Mouse (Mus musculus) thymus, adult 2 months (tissue): ENCODE data around the gene Acss2. TPM values are rescaled to one million over a fixed set of nuclear protein-coding genes. Genes with fewer than 3 reads are reported as not detected.
A peak's percentile ranks its signal among the peaks of the same experiment; 100 is the strongest.

ENCODE experiments used
- DNase-seq: peaks from one replicate; pipeline ENCODE4 v3.0.0; 2021
- H3K27ac ChIP-seq: fragments of 200-500 bp; 2 replicates; pipeline ENCODE4 v1.5.1; 2012; ENCODE audit warnings: low read length, control low read depth; ENCODE audit not compliant: control insufficient read depth, insufficient read depth
- H3K27me3 ChIP-seq: fragments of 200-500 bp; 2 replicates; pipeline ENCODE4 v1.6.1; 2012; ENCODE audit warnings: mild to moderate bottlenecking, low read length, moderate library complexity, mixed read lengths; ENCODE audit not compliant: control insufficient read depth, insufficient read depth
- H3K36me3 ChIP-seq: fragments of 200-500 bp; 2 replicates; pipeline ENCODE4 v1.6.1; 2012; ENCODE audit warnings: mild to moderate bottlenecking, low read length, moderate library complexity; ENCODE audit not compliant: control insufficient read depth, insufficient read depth
- H3K4me1 ChIP-seq: fragments of 200-500 bp; replicated peaks from 2 replicates; pipeline ENCODE4 v1.6.1; 2012; ENCODE audit warnings: low read length; ENCODE audit not compliant: control insufficient read depth, insufficient read depth
- H3K4me3 ChIP-seq: fragments of 200-500 bp; 2 replicates; pipeline ENCODE4 v1.5.1; 2012; ENCODE audit warnings: mild to moderate bottlenecking, low read length, control low read depth, moderate library complexity; ENCODE audit not compliant: control insufficient read depth, insufficient read depth
- CTCF ChIP-seq: fragments of 200-500 bp; IDR thresholded peaks from 2 replicates; pipeline ENCODE4 v1.5.1; 2012; ENCODE audit warnings: mild to moderate bottlenecking, control low read depth, low read length, moderate library complexity, borderline replicate concordance; ENCODE audit not compliant: control insufficient read depth, poor library complexity, insufficient read depth; ENCODE audit errors: extremely low read depth
- POLR2A ChIP-seq: fragments of 200-500 bp; IDR thresholded peaks from 2 replicates; pipeline ENCODE4 v1.6.1; 2012; ENCODE audit warnings: mild to moderate bottlenecking, low read length, control low read depth, moderate library complexity; ENCODE audit not compliant: control insufficient read depth, poor library complexity, insufficient read depth; ENCODE audit errors: extremely low read depth
- WGBS: fragments of 180-500 bp; shearing (Covaris S2); methylation state at CpG from one replicate; pipeline ENCODE4 v1.1.7; 2018; 5-methylcytosine and 5-hydroxymethylcytosine counted together
- polyA plus RNA-seq: library from polyadenylated mRNA; depleted of rRNA; stranded (reverse); fragments of >200 nt; gene quantifications from 2 replicates; pipeline ENCODE4 v1.2.3, GENCODE M21; 2012

Acss2 gene
- polyA plus RNA-seq, 1 experiment, result 56.0 TPM

GRCm38 (mm10) chr2:155585082-155585481 lies 67.3 kb downstream of the Acss2 start:
- no peak for TF ChIP-seq CTCF
- no peak overlapping the region for H3K27ac ChIP-seq
- DNase-seq, result no peak
- H3K4me1 ChIP-seq, result no peaks in the 10 kb centered on the region
- H3K36me3 ChIP-seq, result no peaks in the 10 kb centered on the region
- H3K27me3 ChIP-seq, result no peaks in the 10 kb centered on the region
- 95% methylated on average over 9 of the region's 9 CpGs for WGBS
- H3K4me3 ChIP-seq, result no peak overlapping the region

GRCm38 (mm10) chr2:155585486-155585885 lies 67.7 kb downstream of the Acss2 start:
- Histone ChIP-seq H3K4me3 (no peak overlapping the region), H3K27me3 (no peaks in the 10 kb centered on the region), H3K4me1 (no peaks in the 10 kb centered on the region), H3K36me3 (no peaks in the 10 kb centered on the region), H3K27ac (no peak overlapping the region)
- TF ChIP-seq POLR2A (no peak), CTCF (no peak)
- no peak for DNase-seq
- 78% methylated on average over 10 of the region's 10 CpGs for WGBS

GRCm38 (mm10) chr2:155588136-155588535 lies 70.4 kb downstream of the Acss2 start:
- WGBS, result 92% methylated on average over 3 of the region's 3 CpGs
- Histone ChIP-seq H3K27me3 (no peaks in the 10 kb centered on the region), H3K36me3 (no peaks in the 10 kb centered on the region), H3K27ac (no peak overlapping the region), H3K4me1 (peaks cover 4% of the 10 kb centered on the region), H3K4me3 (no peak overlapping the region)
- TF ChIP-seq POLR2A (no peak), CTCF (no peak)
- no peak for DNase-seq

- no peak overlapping the region for H3K4me3 ChIP-seq
- TF ChIP-seq CTCF, result no peak
- no peak for TF ChIP-seq POLR2A
Measured at GRCm38 (mm10) chr2:155589521-155589920, 71.8 kb downstream of the Acss2 start.

GRCm38 (mm10) chr2:155590876-155591275 lies 73.1 kb downstream of the Acss2 start:
- no peak for TF ChIP-seq POLR2A
- TF ChIP-seq CTCF, result no peak
- H3K4me3 ChIP-seq, result no peak overlapping the region
- no peaks in the 10 kb centered on the region for H3K36me3 ChIP-seq
- no peak overlapping the region for H3K27ac ChIP-seq
- peaks cover 4% of the 10 kb centered on the region for H3K4me1 ChIP-seq
- no peak for DNase-seq
- WGBS, result 97% methylated on average over 2 of the region's 2 CpGs
- H3K27me3 ChIP-seq, result no peaks in the 10 kb centered on the region

More at GRCm38 (mm10) chr2:155589521-155589920, 71.8 kb downstream of the Acss2 start:
- WGBS, result 94% methylated on average over 6 of the region's 6 CpGs
- peaks cover 4% of the 10 kb centered on the region for H3K4me1 ChIP-seq
- no peak for DNase-seq
- H3K27ac ChIP-seq, result no peak overlapping the region
- no peaks in the 10 kb centered on the region for H3K36me3 ChIP-seq
- no peaks in the 10 kb centered on the region for H3K27me3 ChIP-seq

- Histone ChIP-seq H3K27me3 (no peaks in the 10 kb centered on the region), H3K27ac (no peak overlapping the region), H3K4me3 (peak overlapping the region; percentile 77), H3K36me3 (no peaks in the 10 kb centered on the region), H3K4me1 (peaks cover 4% of the 10 kb centered on the region)
- TF ChIP-seq POLR2A, result no peak
- no peak for TF ChIP-seq CTCF
- no peak for DNase-seq
- WGBS, result 26% methylated on average over 6 of the region's 6 CpGs
Measured at GRCm38 (mm10) chr2:155591676-155592075, 73.9 kb downstream of the Acss2 start.

GRCm38 (mm10) chr2:155592137-155592853 lies 74.5 kb downstream of the Acss2 start, which contains the start of gene Gss:
Gene Gss, minus strand, starts transcription at chr2:155592810.
- H3K27me3 ChIP-seq, result no peaks in the 10 kb centered on the region
- no peaks in the 10 kb centered on the region for H3K36me3 ChIP-seq
- TF ChIP-seq CTCF, result no peak
- TF ChIP-seq POLR2A, result peak; percentile 65; the same call in 1 of the 2 replicates
- peak; percentile 96 for DNase-seq
- H3K27ac ChIP-seq, result no peak within 1 kb of the TSS
- under 1% methylated on average over 53 of the region's 53 CpGs for WGBS
- peaks cover 4% of the 10 kb centered on the region for H3K4me1 ChIP-seq
- H3K4me3 ChIP-seq, result peak within 1 kb of the TSS; percentile 77
